Mouse (Mus musculus): ENCODE results near the gene Tapt1.

DNA sequence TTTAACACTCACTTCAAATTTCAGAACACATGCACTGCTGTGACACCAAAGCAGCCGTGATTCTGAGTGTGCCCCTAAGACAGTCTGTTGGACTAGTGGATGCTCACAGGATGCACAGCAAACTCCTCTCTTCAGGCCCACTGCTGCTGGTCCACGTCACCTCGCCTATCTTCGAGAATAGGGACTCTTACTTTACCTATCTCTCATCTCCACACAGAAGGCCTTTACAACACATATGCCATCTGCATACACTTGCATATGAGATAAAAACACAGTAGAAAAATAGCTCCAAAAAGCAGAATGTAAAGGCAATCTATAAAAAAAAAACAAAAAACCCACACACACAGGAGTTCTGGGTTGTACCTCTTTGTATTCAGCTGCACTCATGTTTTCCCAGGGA, 19.1 kb downstream of the Tapt1 start:
- TF ChIP-seq GATA1 (IDR thresholded peaks at IDR 0.05; ENCODE audit: low read length), result no peak
- peak; percentile 31; the same call in 1 of the 3 replicates for TF ChIP-seq TAL1 (IDR thresholded peaks at IDR 0.05; ENCODE audit: low read length)

Measured in erythroblast, embryonic 14.5 days (primary cell).